Mouse (Mus musculus) embryo, embryonic 10.5 days (tissue): ENCODE measurements around the gene Mpig6b.

Source experiments
- DNase-seq: peaks from one replicate; pipeline ENCODE4 v3.0.0-alpha.2; 2015; ENCODE audit warnings: low spot score

The Mpig6b gene

DNA sequence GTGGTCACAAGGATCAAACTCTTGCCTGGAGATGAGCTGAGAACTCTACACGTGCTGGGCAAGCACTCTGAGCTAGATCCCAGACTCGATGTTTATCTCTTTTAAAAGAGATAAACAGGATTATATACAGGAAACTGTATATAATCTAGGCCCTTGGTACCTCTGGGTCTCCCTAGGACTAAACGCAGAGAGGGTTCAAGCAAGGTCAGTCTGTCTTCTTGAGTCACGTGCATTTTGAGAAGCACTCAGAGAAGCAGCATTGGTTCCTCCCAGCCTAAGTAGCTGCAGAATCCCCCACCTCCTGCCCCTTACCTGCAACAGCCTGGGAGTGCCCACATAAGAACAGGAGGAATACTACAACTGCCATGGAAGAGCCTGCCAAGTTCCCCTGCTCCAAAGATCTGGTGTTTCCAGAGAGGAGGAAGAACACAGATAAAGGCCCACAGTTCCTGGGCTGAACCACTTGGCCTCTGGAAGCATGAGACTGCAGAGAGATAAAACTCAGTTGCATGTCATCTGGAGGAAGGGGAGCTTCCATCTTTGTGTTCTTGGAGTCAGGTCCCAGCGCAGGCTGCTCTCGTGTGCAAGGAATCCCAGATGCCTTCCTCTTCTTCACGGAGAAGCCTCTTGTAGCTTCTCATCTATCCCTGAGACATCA, 19.4 kb upstream of the Mpig6b start, which contains the start of gene Ly6g6f:
Ly6g6f (minus strand) TSS at position 403 of the 658 bp plus-strand sequence.
- no peak for DNase-seq

DNA sequence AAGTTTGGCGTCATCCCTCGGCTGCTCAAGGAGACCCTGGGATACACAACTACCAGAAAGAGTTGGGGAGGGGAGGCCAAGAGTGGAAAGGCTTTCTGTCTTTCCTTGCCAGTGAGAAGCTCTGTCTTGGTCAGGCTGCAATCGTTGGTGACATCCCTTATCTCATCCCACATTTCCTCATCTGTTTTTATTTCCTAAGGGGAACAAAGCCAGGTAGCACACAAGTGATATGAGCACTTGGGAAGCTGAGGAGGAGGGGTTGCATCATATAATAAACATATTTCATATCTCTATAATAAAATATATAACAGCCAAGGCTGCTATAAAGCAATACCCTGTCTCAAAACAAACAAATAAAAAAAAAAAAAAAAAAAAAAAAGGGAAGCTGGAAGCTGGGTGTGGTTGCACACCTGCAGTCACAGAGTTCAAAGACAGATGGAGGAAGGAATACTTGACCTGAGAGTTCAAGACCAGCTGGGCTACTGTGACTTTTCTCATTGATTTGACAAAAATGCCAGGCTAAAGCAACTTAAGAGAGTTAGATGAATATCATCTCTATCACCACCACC, 18.0 kb upstream of the Mpig6b start:
- DNase-seq, result no peak

DNA sequence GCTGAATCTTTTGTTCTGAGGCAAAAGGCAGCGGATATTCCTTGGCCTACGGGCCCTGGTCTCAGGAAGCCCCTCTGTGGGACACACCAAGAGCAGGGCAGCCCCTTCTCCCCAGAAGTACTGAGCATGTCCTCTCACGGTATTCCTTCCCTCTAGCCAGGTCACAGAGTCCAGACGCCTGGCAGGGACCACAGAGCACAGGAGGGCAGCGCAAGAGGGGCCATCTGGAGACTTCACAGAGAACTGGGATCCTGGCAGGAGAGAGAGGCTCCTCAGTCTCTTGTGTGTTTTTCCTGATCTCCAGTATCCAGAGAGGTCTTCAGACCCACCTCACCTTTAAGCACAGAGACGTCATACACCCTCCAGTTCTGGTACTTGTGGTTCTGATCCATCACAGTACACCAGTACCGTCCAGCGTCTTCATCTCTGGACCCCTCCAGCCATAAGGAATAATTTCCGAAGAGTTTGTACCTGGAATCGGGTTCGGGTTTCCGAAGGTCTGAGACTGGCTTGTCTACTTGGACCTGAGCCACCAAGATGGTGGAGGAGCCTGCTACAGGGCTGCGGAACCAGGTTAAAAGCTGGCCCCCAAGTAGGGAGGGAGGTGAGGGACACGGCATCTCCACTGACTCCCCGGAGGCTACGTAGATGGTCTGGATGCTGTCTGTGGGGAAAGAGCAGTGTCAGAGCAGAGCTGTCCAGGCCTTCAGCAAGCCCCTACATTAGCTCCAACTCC, 17.0 kb upstream of the Mpig6b start:
- no peak for DNase-seq

DNA sequence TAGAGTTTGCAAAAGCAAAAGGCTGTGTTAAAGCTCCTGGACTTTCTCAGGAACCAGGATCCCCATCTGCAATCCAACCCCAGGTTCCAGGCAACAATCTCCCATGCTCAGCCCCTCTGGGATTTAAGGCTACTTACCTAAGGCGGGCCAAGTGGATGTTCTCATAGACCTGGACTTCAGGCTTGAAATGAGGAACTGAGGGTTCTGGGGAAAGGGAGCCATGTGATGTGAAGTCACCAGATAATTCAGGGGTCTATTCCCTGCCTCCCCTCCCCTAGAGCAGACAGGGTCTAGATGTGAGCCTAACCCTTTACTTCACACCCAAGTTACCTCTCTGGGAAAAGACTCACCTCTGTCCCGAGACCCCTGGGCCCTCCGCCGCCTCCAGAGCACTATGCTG, 14.7 kb upstream of the Mpig6b start:
- DNase-seq, result no peak

DNA sequence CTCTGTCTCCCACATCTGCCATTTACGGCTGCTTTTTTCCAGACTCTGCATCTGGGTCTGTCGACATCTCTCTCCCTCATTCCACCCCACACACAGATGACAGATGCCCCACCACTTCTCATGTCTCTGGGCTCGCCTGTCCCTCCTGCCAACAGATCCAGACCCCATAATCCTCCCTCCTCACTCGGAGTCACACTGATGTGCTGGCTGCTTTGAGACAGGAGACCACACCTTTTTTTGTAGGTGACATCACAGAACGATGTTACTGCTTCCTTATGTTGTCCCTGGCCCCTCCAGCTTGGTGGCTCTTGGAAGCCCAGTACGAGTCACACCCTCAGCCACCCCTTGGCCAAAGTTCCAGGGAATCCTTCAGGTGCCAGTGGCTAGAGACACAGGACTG, 14.3 kb upstream of the Mpig6b start:
- DNase-seq, result no peak

DNA sequence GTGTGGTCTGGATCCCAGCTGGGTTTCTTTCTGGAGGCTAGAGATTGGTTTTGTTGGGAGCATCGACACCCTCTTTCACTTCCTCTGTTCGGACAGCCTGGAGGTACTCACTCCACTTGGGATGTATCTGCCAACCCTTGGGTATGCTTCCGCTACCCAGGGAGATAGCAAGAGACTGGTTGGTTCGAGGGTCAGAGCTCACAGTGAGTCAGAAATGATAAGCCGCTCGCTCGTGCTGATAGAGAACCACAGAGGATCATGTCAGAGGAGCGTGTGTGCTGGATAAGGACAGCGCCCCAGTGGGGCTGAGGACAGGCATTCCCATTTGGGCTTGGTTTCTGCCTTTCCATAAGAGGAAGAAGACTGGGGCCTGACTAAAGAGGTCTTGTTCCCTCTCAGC, 13.8 kb upstream of the Mpig6b start:
- DNase-seq, result no peak

DNA sequence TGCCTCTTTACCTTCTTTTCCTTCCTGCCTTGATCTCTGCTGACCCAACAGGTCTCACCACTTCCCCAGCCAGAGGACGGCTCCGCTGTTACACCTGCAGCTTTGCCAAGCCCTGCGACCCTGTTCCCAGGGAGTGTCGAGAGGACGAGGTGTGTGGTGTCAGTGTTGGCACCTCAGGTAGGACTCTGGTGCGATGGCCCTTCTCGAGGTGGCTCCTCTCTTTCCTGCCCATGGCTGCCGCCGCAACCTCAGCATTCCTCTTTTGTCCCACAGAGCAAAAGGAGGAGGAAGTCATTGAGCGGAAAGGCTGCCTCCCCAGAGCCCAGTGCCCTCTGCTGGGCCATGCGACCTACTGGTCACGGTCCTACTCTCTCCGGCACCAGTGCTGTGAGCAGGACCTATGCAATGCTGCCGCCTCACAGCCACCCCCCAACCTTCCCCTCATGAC, 11.8 kb upstream of the Mpig6b start, which contains the start of gene Ly6g6d:
Ly6g6d (minus strand) TSS at position 280 of the 448 bp plus-strand sequence.
- DNase-seq, result peak; percentile 70

DNA sequence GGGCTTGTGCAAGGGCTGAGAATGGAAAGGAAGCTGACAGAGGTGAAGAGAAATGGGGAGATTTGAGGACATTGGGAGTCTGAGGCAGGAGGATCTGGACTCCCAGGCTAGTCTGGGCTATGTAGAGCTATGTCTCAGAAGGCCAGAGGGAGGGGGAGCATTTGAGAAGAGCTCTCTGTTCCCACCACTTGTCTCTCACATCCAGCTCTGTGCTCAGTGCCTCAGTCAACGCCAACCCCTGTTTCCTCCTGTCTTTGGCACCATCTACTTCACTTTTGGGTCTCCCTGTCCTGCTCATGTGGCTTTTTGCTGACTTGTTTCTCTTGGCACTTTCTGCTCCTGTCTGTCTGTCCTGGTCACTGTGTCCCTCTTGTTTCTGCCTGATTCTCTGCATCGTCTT, 11.3 kb upstream of the Mpig6b start:
- DNase-seq, result no peak

DNA sequence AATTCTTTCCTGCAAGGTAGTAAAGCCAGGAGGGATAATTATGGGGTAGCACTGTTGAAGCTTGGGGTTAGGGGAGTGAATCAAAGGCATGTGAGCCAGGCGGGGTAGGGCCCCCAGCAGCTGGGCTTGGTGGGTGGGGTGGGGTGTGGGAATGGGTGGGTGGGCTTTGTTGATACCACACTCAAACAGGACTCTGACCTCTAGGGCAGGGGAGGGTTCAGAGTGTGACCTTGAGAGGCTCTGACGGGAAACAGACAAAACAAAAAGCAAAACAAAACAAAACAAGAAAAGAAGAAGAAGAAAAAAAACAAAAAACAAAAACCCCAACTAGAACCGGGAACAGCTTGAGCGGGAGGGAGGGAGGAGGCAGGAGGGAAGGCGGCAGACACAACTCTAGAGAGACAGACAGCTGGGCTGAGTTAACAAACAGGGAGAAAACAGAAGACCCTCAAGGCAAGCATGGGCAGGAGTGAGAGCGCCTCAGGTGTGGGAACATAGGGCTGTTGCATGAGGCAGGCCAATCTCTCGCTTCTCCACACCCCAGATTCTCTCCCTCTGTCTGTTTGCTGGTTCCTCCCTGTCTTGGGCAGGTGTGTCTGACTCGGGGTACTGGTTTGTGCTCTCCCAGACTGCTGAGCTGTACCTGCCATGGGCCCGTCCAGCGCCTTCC, 10.7 kb upstream of the Mpig6b start, which contains the start of gene Ly6g6e:
Ly6g6e (plus strand) TSS at position 396 of the 670 bp plus-strand sequence.
- DNase-seq, result no peak

DNA sequence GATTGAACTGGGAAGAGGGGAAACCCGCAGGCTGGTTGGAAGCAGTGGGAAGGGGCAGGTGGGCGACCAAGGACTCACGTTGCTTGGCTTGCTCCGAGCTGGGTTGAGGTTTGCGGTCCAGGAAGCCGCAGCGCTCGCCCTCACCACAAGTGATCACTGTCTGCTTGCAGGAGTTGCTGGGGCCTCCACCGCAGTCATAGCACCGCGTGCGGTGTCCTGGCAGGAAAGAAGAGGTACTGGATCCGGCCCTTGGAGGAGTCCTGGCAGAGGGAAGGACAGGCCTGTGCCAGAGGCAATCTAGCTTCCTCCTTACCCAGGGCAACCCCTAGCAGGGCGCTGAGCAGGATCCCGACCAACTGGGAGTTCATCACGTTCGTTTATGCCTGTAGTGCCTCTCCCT, 8.1 kb upstream of the Mpig6b start:
- no peak for DNase-seq

DNA sequence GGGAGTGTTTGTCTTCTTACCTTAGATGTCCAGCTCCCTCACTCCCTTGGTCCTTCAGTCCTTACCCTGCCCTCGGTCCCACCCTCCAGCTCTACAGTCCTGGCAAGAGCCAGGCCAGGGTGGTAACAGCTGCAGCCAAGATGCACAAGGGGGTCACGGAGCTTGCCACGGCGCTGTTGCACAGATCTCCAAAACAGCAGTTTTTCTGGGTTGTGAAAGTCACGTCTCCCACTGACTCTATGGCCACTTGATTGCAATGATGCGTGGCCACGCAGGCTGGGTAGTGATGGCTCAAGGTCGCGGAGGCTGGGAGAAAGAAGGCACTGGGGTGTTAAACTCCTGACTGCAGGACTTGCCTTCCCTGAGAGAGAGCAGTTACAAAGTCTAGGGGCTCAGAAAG, 5.5 kb upstream of the Mpig6b start:
- DNase-seq, result no peak

DNA sequence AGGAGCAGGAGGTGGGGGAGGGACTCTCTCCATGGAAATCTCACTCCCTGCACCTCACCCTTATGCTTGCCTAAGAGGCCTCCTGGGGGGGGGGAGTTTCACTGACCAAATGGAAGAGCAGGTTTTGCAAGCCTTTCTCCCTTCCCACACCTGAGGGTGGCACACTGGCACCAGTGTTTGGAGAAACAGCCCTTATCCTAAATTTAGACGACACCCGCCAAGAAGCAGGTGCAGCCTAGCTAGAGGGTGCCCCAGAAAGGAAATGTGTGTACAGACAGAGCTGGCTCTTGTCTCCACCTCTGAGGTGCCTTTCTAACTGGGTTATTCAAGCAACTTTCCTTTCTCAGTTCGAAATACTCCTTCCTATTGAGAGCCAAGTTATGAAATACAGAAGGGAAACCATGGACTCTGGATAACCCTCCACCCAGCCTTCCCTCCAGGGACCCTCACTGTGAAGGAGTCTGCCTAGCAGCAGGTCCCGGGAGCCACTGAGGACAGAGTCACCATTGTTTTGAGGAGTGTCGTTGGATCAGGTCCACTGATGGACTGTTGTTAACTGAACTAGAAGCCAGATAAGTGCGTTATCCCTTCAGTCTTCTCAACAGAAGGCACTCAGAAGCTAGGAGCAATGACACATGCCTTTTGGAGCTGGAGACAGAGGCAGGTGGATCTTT, 4.7 kb upstream of the Mpig6b start:
- no peak for DNase-seq

DNA sequence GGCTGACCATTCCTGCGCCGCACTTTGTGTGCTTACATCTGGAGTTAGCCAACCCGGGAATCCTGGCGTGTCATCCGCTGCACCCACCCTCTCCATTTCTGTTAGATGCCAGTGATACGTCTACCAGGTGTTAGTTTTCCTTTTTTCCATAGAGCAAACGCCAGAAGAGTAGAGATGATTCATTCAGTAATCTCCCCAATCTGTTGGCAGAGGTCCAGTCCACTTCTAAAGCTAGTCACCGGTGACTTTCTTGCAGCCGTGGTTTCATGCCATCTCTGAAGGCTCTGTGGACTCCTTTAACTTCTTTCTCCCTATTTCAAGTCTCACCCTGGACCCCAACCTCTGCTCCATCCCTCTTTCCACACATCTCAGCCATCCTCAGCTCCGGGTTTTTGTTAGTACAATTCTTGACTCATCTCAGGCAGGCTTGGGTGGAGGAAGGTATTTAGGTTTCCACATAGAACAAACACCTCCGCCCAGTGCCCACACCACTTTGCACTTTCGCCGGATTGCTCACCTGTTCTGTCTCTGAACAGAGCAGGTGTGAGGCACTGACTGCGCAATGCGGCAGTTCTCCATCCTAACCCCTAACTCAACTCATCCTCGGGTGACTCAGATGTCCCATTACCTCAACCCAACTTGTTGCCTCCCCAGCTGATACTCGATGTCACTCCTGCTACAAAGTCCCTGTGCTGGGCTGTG, 2.4 kb upstream of the Mpig6b start:
- DNase-seq, result no peak

DNA sequence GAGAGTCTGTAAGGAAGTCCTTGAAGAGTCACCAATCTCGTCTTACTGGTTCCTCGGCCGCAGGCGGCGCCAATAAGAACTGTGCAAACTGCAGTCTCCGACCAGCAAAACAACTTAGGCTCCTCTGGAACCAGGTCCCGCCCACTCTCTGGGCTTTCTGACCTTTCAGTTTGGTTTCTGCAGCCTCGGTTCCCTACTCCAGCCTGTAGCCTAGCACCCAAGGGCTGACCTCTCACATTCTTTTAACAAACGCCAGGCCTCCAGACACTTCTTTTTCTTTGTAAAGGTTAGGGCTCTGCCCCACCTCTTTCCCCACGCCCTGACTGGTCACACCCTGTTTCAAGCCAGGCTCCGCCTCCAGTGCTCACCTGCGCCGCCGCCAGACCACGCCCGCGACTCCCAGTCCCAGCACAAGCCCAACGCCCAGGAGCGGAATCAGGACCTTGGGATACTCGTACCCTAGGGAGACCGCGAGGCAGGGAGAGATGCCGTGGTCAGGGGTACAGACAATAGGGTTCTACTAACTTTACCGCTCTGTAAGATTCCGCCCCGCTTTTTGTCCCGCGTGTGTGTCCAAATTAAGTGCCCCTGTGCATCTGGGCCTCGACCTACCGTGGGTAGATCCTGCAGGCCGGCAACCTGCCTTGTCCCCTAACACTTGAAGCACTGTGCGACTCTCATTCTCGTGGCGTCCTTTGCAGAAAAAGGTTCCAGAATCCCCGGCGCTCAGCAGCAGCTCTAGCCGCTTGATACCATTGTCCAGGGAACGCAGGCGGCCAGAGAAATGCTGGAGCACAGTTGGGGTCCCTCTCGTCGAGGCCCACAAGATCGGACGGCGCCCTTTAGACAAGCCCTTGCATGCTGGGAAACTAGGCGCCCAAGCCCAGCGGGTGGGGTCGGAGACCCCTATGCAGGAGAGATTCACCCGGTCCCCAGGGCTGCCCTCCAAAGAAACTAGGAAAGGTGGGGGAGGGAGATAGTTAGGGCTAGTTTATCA, 735 bp downstream of the Mpig6b start, which contains the start of gene Ly6g6c:
Ly6g6c (plus strand) TSS at position 438 of the 997 bp plus-strand sequence.
- DNase-seq, result peak; percentile 82

DNA sequence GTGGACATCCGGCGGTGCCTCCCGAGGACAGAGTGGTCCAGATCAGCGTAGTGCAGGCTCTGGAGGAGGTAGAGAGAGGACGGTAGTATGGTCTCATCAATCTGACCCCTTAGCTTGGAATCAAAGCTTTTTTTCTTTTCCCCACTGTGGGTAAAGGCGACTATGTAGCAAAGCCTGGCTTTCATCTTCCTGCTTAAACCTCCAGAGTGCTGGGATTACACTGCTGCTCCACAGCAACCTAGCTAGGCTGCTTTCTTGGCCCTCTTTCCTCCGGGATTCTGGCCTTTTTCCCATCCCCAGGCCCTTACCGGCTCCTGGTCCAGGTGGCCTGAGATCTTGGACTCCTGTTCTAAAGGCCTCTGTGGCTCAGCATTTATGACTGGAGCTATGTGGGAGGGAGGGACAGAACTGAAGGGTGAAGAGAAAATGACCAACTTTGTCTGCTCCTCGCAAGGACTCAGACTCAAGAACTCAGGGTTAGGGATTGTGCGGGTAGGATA, 1.6 kb downstream of the Mpig6b start:
- no peak for DNase-seq

DNA sequence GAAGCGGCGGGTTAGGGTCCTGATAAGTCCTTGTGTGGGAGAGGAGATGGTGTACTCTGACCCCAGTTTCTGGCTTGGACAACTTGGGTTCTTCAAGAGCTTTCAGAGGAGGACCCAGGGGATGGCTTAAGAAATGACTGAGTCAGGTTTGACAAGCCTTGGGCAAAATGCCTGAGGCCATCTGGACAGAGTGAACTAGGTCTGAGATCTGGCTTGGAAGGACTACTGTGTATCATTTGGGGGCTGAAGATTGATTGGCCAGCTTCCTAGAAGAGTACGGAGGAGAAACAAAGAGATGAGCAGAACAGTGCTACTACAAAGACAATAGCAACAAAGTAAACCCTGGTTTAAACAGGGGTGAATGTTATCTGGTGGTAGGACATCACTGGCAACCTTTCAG, 2.5 kb downstream of the Mpig6b start:
- no peak for DNase-seq

DNA sequence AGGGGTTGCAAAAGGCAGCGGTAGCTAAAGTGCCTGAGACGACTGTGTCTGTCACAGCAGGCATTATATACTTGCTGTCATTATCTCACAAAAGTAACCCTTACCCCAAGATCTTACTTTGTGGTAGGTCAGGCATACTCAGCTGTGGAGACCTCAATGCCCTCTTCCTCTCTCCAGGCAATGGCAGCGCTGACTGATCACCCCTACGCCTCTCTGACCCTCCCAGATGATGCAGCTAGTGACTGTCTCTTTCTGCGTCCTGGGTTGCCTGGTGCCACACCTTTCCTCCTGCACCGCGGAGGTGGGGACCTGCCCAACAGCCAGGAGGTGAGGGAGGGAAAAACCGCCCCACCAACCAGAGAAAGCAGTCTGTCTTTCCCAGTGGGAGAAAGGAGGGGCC, 4.7 kb downstream of the Mpig6b start:
- DNase-seq, result no peak

DNA sequence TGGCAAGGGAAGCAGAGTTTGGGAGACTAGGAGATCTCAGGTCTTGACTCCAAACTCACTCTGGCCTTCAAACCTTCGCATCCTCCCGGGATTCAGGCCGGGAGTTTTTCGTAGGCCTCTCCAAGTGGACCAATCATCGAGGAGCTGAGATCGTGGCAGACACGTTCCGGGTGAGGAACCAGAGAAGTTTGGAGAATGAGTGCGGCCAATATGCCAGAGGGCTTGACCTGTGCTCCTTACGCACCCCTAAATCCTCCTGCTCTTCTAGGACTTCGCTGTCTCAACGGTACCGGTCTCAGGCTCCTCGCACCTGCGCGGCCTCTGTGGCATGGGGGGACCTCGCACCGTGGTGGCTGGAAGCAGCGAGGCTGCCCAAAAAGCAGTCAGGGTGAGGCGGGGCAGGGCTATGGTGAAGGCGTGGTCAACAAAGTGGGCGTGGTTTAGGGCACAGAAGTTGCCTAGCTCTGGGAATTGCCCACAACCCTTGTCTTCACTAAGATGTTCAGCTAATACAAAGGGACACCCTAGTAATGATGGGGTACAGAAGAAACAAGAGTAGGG, 5.2 kb downstream of the Mpig6b start:
- DNase-seq, result no peak

DNA sequence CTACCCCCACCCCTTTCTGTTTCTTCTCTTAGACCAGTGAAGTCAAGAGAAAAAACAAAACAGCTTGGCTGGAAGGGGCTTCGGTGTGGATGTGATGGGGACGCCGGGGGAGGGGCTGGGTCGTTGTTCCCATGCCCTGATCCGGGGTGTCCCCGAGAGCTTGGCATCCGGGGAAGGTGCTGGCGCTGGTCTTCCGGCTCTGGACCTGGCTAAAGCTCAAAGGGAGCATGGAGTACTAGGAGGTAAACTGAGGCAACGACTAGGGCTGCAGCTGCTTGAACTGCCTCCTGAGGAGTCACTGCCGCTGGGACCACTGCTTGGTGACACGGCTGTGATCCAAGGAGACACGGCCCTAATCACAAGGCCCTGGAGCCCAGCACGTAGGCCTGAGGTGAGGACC, 5.9 kb downstream of the Mpig6b start:
- DNase-seq, result no peak
